Mouse (Mus musculus) C2C12 (cell line): ENCODE data around the gene Rnf207. TPM values are rescaled to one million over a fixed set of nuclear protein-coding genes. Genes with fewer than 3 reads are reported as not detected.

Source experiments
- H3K27me3 ChIP-seq: one replicate; pipeline ENCODE4 v1.6.1; 2011; ENCODE audit not compliant: control insufficient read depth, insufficient read depth, insufficient read length
- H3K36me3 ChIP-seq: one replicate; pipeline ENCODE4 v1.6.1; 2011; ENCODE audit not compliant: control insufficient read depth, insufficient read depth
- H3K4me3 ChIP-seq: one replicate; pipeline ENCODE4 v1.5.1; 2011; ENCODE audit warnings: mild to moderate bottlenecking, control low read depth; ENCODE audit not compliant: poor library complexity, insufficient read depth, severe bottlenecking
- H3K79me2 ChIP-seq: one replicate; pipeline ENCODE4 v1.6.1; 2011; ENCODE audit not compliant: control insufficient read depth, insufficient read depth
- H3K79me3 ChIP-seq: one replicate; pipeline ENCODE4 v1.6.1; 2011; ENCODE audit warnings: low read depth, control low read depth
- H3ac ChIP-seq: one replicate; pipeline ENCODE3; 2011; ENCODE audit warnings: low read depth; ENCODE audit not compliant: control insufficient read depth, insufficient read length
- CEBPB ChIP-seq: IDR thresholded peaks from one replicate; pipeline ENCODE4 v1.6.1; 2011; ENCODE audit warnings: low read depth, mild to moderate bottlenecking, control low read depth, moderate library complexity
- CTCF ChIP-seq: IDR thresholded peaks from one replicate; pipeline ENCODE4 v1.5.1; 2011; ENCODE audit not compliant: control insufficient read depth, insufficient read depth, insufficient read length
- FOSL1 ChIP-seq: IDR thresholded peaks from one replicate; pipeline ENCODE4 v1.8.0; 2011; ENCODE audit warnings: mild to moderate bottlenecking, low read length; ENCODE audit not compliant: poor library complexity, insufficient read depth, severe bottlenecking
- MAX ChIP-seq: IDR thresholded peaks from one replicate; pipeline ENCODE4 v1.6.1; 2011; ENCODE audit warnings: mild to moderate bottlenecking, control low read depth
- MYOD1 ChIP-seq: IDR thresholded peaks from one replicate; pipeline ENCODE4 v1.6.1; 2011; ENCODE audit warnings: low read depth; ENCODE audit not compliant: control insufficient read depth, insufficient read length
- MYOG ChIP-seq: IDR thresholded peaks from one replicate; pipeline ENCODE4 v1.6.1; 2011; ENCODE audit not compliant: control insufficient read depth, insufficient read length; ENCODE audit errors: extremely low read depth
- USF1 ChIP-seq: IDR thresholded peaks from one replicate; pipeline ENCODE4 v1.6.1; 2011; ENCODE audit warnings: low read depth, mild to moderate bottlenecking, control low read depth, moderate library complexity
- long read RNA-seq, 2 experiments: library from polyadenylated mRNA; unstranded; transcript quantifications; one replicate each; pipeline ENCODE4 v2.0.0; 2019 to 2020
- polyA plus RNA-seq: library from polyadenylated mRNA; unstranded; fragments of >200 nt; fragmentation: generic; extraction: Trizol; gene quantifications from one replicate; pipeline ENCODE4 v1.2.1, GENCODE M21; 2012; ENCODE audit warnings: missing spikeins

The Rnf207 gene
- 0.23 TPM for polyA plus RNA-seq
- long read RNA-seq, experiment 1 = 0 reads
- long read RNA-seq, experiment 2 = 0 reads

DNA sequence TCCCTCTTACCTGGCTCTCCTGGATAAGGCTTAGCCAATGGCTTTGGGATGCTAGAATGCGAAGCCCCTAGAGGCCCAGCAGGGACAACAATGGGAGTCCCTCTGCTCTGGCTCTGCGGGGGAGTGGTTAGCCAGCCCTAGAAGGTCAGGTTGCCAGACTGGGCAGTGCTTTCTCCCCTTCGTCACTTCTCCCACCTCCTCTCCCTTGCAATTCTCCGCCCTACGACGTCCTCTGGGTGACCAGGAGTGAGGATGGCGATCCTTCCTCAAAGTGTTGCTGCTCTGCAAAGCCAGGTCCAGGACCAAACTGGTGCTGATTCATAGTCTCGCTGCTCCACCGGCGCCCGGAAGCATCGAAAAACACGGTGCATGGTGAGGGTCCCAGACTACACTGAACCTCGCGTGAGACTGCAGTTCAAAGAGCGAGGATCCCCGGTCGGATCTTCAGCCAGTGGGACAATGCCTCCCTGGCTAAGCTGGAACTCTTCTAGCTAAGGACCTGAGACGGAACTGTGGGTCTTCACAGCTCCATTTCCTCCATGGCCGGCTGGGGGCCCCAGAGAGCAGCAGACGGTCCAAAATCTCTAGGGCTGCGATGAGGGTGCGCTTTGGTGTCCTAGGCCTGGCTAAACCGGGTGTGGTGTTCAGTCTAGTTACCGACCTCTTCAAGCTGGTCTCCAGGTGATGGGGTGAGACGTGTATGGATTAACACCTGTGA is at the start of gene Rnf207:
TSS of gene Rnf207 (minus strand) at position 477 of the 718 bp plus-strand sequence.
- Histone ChIP-seq H3K79me3 (no peaks in the 10 kb centered on the region), H3ac (peak within 1 kb of the TSS; percentile 14), H3K36me3 (no peaks in the 10 kb centered on the region), H3K4me3 (no peak within 1 kb of the TSS), H3K27me3 (peaks cover 23% of the 10 kb centered on the region), H3K79me2 (no peaks in the 10 kb centered on the region)
- TF ChIP-seq FOSL1 (no peak), MAX (no peak), MYOD1 (no peak), CEBPB (no peak), CTCF (peak; percentile 49)

DNA sequence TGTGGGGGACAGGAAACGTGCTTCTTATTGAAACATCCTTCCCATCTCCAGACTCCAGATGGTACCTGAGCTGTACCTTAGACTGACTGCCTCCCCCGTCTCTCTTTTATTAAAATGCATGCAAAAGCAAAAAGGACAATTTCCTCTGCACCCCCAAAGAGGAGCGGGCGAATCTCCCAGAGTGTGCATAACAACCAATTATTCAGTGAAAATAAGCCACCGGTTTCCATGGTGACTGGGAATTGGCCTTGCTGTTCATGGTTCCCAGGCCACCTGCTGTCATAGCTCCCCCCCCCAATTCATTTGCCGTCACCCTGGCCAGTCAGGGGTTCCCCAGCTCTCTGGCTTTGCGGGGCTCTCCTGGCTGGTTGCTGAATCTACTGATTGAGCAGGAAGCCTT is 46.4 kb upstream of the Rnf207 start:
- Histone ChIP-seq H3K36me3 (no peaks in the 10 kb centered on the region), H3ac (no peak overlapping the region), H3K79me2 (no peaks in the 10 kb centered on the region), H3K79me3 (no peaks in the 10 kb centered on the region), H3K27me3 (no peaks in the 10 kb centered on the region), H3K4me3 (no peak overlapping the region)
- TF ChIP-seq MYOG (no peak), USF1 (no peak), MYOD1 (no peak), FOSL1 (no peak), CEBPB (no peak), CTCF (no peak), MAX (no peak)

DNA sequence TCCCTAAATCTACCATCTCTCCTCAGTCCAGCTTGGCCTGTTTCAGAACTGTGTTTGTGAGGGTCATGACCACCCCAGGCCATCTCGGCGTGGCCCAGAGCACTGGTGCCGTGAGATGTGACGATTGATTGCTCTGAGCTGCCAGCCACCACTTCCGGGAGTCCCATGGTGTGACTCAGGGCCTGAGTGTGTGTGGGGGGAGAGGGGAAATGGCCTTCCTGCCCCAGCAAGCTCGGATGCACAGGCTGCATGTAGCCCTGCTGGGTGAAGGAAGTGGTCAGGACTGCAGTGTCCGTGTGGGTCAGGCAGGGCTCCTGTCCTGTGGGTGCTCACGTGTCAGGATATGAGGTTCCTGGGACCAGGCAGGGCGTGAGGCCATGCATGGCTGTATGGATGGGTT is 43.4 kb upstream of the Rnf207 start:
- H3ac ChIP-seq = no peak overlapping the region
- H3K79me3 ChIP-seq = no peaks in the 10 kb centered on the region
- no peaks in the 10 kb centered on the region for H3K36me3 ChIP-seq
- no peaks in the 10 kb centered on the region for H3K79me2 ChIP-seq
- no peaks in the 10 kb centered on the region for H3K27me3 ChIP-seq
- TF ChIP-seq MAX = peak; percentile 30
- peak; percentile 19 for TF ChIP-seq USF1
- TF ChIP-seq FOSL1 = peak; percentile 37
- TF ChIP-seq MYOG = no peak
- no peak overlapping the region for H3K4me3 ChIP-seq

DNA sequence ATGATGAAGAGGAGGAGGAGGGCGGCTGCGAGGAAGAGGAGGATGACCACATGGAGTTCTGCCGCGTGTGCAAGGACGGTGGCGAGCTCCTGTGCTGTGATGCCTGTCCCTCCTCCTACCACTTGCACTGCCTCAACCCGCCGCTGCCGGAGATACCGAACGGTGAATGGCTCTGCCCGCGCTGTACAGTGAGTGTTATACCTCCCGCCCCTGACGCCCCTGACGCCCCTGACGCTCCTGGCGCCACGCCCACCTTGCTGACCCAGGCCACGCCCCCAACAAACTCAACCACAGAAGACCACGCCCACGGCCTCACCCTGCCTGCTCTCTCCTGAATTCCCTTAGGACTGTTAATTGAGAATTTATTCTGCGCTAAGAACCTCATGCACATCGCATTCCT is 42.1 kb upstream of the Rnf207 start:
- no peak overlapping the region for H3K4me3 ChIP-seq
- no peak for TF ChIP-seq MAX
- TF ChIP-seq CEBPB = no peak
- TF ChIP-seq CTCF = no peak
- no peak for TF ChIP-seq MYOG
- TF ChIP-seq USF1 = no peak
- no peak for TF ChIP-seq MYOD1
- TF ChIP-seq FOSL1 = no peak
- no peaks in the 10 kb centered on the region for H3K79me3 ChIP-seq
- H3ac ChIP-seq = no peak overlapping the region
- H3K36me3 ChIP-seq = no peaks in the 10 kb centered on the region
- H3K79me2 ChIP-seq = no peaks in the 10 kb centered on the region
- H3K27me3 ChIP-seq = no peaks in the 10 kb centered on the region

DNA sequence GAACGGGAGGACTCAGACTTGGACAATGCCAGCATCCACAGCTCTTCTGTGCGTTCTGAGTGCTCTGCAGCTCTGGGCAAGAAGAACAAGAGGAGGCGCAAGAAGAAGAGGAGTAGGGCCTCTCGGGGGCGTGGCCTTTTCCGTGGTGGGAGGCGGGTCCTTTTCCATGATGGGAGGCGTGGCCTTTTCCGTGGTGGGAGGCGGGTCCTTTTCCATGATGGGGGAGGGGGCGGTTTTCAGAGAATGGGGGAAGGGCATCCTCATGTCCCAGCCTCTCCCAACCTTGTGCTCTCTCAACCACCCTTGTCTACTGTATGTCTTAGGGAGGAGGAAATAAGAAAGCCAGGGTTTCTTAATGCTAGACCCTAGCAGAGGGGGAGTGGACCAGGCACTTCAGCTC is 40.9 kb upstream of the Rnf207 start:
- Histone ChIP-seq H3K79me2 (no peaks in the 10 kb centered on the region), H3K36me3 (no peaks in the 10 kb centered on the region), H3K27me3 (no peaks in the 10 kb centered on the region), H3K4me3 (no peak overlapping the region), H3ac (no peak overlapping the region), H3K79me3 (no peaks in the 10 kb centered on the region)
- TF ChIP-seq FOSL1 (no peak), CTCF (no peak), USF1 (no peak), MYOG (no peak), MYOD1 (no peak), CEBPB (no peak)

DNA sequence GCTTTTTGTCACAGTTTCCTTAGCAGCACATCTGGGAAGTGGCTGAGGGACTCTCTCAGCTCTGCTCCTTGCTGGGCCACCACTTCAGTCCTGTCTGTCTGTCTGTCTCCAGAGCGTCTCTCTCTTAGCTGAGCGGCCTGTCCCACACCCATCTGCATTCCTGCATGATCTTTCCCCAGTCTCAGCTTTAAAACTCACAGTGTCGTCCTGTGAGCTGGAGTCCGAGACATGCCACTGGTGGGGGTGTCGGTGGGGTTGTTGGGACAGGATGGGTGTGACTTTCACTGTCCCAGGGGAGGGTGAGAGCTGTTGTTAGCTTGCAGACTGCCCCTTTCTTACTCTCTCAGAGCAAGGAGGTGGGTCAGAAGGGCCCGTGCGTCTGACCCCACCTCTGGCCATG is 36.9 kb upstream of the Rnf207 start:
- H3K36me3 ChIP-seq = no peaks in the 10 kb centered on the region
- H3K27me3 ChIP-seq = no peaks in the 10 kb centered on the region
- no peak overlapping the region for H3K4me3 ChIP-seq
- no peaks in the 10 kb centered on the region for H3K79me2 ChIP-seq
- H3ac ChIP-seq = no peak overlapping the region
- TF ChIP-seq MAX = no peak
- TF ChIP-seq CEBPB = no peak
- no peak for TF ChIP-seq FOSL1
- TF ChIP-seq MYOD1 = no peak
- no peak for TF ChIP-seq USF1
- TF ChIP-seq MYOG = no peak
- no peak for TF ChIP-seq CTCF
- H3K79me3 ChIP-seq = no peaks in the 10 kb centered on the region
